Mouse (Mus musculus): ENCODE data around the gene Naa60.

DNA sequence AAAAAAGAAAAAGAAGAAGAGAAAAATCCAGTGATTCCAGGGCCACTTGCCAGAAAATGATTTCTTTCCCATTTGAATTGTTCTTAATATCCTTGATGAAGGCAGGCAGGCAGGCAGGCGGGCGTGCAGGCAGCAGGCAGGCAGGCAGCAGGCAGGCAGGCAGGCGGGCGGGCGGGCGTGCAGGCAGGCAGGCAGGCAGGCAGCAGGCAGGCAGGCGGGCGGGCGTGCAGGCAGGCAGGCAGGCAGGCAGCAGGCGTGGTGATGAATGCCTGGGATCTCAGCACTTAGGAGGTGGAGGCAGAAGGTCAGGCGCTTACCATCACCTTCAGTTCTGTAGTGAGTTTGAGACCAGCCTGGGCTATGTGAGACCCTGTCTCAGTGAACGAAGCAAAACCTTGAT, 19.6 kb upstream of the Naa60 start:
- no peak for TF ChIP-seq EP300 (IDR thresholded peaks at IDR 0.05; ENCODE audit: low read depth)
- no peak for TF ChIP-seq CTCF (IDR thresholded peaks at IDR 0.05; ENCODE audit: low read depth)
